Mouse (Mus musculus): ENCODE measurements around the gene Mob3b. TPM values are rescaled to one million over a fixed set of nuclear protein-coding genes. Genes with fewer than 3 reads are reported as not detected.

Gene Mob3b
- polyA plus RNA-seq, 1 experiment from 2014 or later = 7.2 TPM

GRCm38 (mm10) chr4:35034504-35035290 lies 122.6 kb downstream of the Mob3b start:
- Histone ChIP-seq H3K27me3 (ENCODE audit: insufficient read depth, poor library complexity, severe bottlenecking) (no peaks in the 10 kb centered on the region), H3K27ac (no peak overlapping the region)
- WGBS = 45% methylated on average over 18 of the region's 18 CpGs

GRCm38 (mm10) chr4:35032758-35033157 lies 124.5 kb downstream of the Mob3b start:
- Histone ChIP-seq H3K4me3 (no peak overlapping the region), H3K27ac (no peak overlapping the region), H3K36me3 (no peaks in the 10 kb centered on the region), H3K27me3 (ENCODE audit: insufficient read depth, poor library complexity, severe bottlenecking) (no peaks in the 10 kb centered on the region), H3K4me1 (peaks cover 23% of the 10 kb centered on the region), H3K9me3 (no peaks in the 10 kb centered on the region)
- no peak for DNase-seq (ENCODE audit: low spot score)
- 51% methylated on average over 3 of the region's 3 CpGs for WGBS

More at GRCm38 (mm10) chr4:35034504-35035290, 122.6 kb downstream of the Mob3b start:
- H3K36me3 ChIP-seq = peaks cover 2% of the 10 kb centered on the region; the same call in 1 of the 2 replicates
- H3K9me3 ChIP-seq = no peaks in the 10 kb centered on the region
- no peak overlapping the region for H3K4me3 ChIP-seq
- no peak for DNase-seq (ENCODE audit: low spot score)
- peaks cover 26% of the 10 kb centered on the region for H3K4me1 ChIP-seq

GRCm38 (mm10) chr4:35031623-35032022 lies 125.7 kb downstream of the Mob3b start:
- H3K27ac ChIP-seq = no peak overlapping the region
- H3K4me1 ChIP-seq = peaks cover 18% of the 10 kb centered on the region
- 48% methylated on average over 3 of the region's 3 CpGs for WGBS
- H3K9me3 ChIP-seq = no peaks in the 10 kb centered on the region
- no peaks in the 10 kb centered on the region for H3K36me3 ChIP-seq
- H3K4me3 ChIP-seq = no peak overlapping the region
- DNase-seq (ENCODE audit: low spot score) = no peak
- H3K27me3 ChIP-seq (ENCODE audit: insufficient read depth, poor library complexity, severe bottlenecking) = no peaks in the 10 kb centered on the region

- 74% methylated on average over 5 of the region's 5 CpGs for WGBS
- Histone ChIP-seq H3K4me3 (no peak overlapping the region), H3K9me3 (no peaks in the 10 kb centered on the region), H3K36me3 (no peaks in the 10 kb centered on the region), H3K4me1 (peaks cover 18% of the 10 kb centered on the region), H3K27ac (no peak overlapping the region), H3K27me3 (ENCODE audit: insufficient read depth, poor library complexity, severe bottlenecking) (no peaks in the 10 kb centered on the region)
- no peak for DNase-seq (ENCODE audit: low spot score)
These were observed 126.1 kb downstream of the Mob3b start for GRCm38 (mm10) chr4:35031141-35031540.

- Histone ChIP-seq H3K27ac (no peak overlapping the region), H3K9me3 (no peaks in the 10 kb centered on the region), H3K27me3 (ENCODE audit: insufficient read depth, poor library complexity, severe bottlenecking) (peaks cover 3% of the 10 kb centered on the region; the same call in 1 of the 2 replicates), H3K4me3 (no peak overlapping the region), H3K36me3 (no peaks in the 10 kb centered on the region), H3K4me1 (no peaks in the 10 kb centered on the region)
- WGBS = 84% methylated on average over 1 of the region's 1 CpGs
- no peak for DNase-seq (ENCODE audit: low spot score)
These were observed 138.9 kb downstream of the Mob3b start for GRCm38 (mm10) chr4:35018416-35018815.

GRCm38 (mm10) chr4:35012401-35013307 lies 144.6 kb downstream of the Mob3b start:
- Histone ChIP-seq H3K9me3 (no peaks in the 10 kb centered on the region), H3K36me3 (no peaks in the 10 kb centered on the region), H3K27me3 (ENCODE audit: insufficient read depth, poor library complexity, severe bottlenecking) (peaks cover 3% of the 10 kb centered on the region; the same call in 1 of the 2 replicates), H3K4me3 (no peak overlapping the region), H3K4me1 (peaks cover 15% of the 10 kb centered on the region), H3K27ac (no peak overlapping the region)
- WGBS = 26% methylated on average over 10 of the region's 10 CpGs
- DNase-seq (ENCODE audit: low spot score) = no peak

DNA sequence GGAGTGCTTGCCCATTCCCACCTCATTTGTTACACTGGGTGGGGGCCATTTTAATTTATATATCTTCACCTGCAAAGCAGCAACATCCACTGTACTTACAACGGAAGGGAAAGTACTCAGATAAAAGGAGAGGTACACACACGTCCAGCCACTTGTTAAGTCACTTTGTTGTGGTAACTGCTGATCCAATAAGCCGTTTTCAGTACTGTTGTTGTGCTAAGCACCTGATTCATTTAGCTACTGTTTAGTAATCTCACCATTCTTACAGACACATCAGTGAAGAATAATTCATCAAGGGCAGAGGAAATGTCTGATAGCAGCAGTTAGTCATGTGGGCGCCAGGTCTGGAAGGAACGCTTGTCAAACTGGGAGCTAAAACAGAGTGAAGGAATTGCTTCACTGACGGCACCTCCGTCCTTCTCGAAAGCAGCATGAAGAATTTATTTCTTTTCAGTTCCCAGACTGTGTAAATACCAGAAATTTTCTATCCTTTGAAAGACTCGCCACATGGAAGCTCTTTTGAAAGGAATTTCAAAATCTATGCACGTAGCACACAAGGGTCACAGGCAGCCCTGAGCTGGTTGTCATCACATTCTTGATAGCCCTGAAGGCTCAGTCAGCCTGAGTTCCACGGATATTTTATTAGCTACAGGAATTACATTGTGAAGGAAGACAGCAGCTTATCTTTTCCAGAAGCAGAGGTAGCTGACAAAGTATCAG lies 150.6 kb downstream of the Mob3b start:
- H3K4me3 ChIP-seq = peak overlapping the region; percentile 27; the same call in 1 of the 2 replicates
- WGBS = 15% methylated on average over 11 of the region's 11 CpGs

DNA sequence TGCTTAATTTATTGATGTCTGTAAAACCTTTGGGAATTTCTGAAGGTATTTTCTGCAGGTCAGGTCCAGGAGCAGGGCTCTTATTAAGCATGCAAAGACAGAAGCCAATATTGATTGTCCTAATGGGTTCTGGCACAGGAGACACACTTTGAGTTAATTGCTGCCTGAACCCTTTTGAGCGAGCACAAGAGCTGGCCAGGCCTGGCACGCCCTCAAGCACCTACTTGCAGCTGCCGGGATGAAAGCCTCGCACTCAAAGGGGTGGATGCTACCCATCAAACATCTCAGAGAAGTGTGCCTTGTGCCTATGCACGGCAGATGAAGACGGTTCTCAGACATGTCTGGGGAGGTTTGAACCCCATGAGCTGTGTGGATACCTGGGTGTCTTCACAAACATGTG lies 151.2 kb downstream of the Mob3b start:
- Histone ChIP-seq H3K27ac (peak overlapping the region; percentile 59; the same call in 1 of the 2 replicates), H3K9me3 (no peaks in the 10 kb centered on the region), H3K4me3 (no peak overlapping the region), H3K27me3 (ENCODE audit: insufficient read depth, poor library complexity, severe bottlenecking) (no peaks in the 10 kb centered on the region), H3K4me1 (peaks cover 25% of the 10 kb centered on the region), H3K36me3 (no peaks in the 10 kb centered on the region)
- no peak for DNase-seq (ENCODE audit: low spot score)
- 46% methylated on average over 6 of the region's 6 CpGs for WGBS

More for the DNA sequence above, 150.6 kb downstream of the Mob3b start:
- no peak for DNase-seq (ENCODE audit: low spot score)
- Histone ChIP-seq H3K27ac (peak overlapping the region; percentile 59; the same call in 1 of the 2 replicates), H3K27me3 (ENCODE audit: insufficient read depth, poor library complexity, severe bottlenecking) (no peaks in the 10 kb centered on the region), H3K9me3 (no peaks in the 10 kb centered on the region), H3K4me1 (peaks cover 26% of the 10 kb centered on the region), H3K36me3 (no peaks in the 10 kb centered on the region)

DNA sequence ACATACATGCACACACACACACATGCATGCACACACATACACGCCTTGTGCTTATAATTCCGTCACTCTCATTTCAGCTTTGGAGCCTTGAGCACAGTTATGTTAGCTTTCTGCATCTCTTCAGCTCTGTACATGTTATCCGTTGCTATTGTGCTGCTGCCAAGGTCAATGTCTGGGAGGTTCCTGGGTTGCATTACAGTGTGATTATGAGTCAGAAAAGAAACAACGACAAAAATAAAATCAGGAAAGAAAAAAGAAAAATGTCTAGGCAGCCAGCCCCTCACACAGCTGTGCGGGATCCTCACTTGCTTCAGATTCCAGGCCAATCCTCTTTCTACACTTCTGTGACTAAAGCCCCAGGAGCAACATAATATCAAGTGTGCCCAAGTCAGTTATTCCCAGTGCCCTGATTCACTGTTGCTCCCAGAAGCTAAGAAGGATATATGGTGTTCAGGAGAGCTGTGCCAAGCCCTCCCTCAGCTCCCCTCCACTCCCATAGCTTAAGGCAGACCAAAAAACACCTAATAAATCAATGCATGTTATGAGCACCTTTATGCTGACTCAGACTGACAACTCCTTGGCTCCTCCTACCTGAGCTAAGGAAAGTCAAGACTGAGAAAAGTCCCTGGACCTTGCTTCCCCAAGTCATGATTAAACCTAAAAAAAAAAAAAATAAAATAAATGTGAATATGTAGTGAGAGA lies 152.1 kb downstream of the Mob3b start:
- Histone ChIP-seq H3K27ac (no peak overlapping the region; the same call in 1 of the 2 replicates), H3K4me3 (no peak overlapping the region), H3K4me1 (peaks cover 25% of the 10 kb centered on the region), H3K36me3 (no peaks in the 10 kb centered on the region), H3K27me3 (ENCODE audit: insufficient read depth, poor library complexity, severe bottlenecking) (no peaks in the 10 kb centered on the region), H3K9me3 (no peaks in the 10 kb centered on the region)
- no peak for DNase-seq (ENCODE audit: low spot score)
- whole genome bisulfite sequencing = 72% methylated on average over 5 of the region's 5 CpGs

GRCm38 (mm10) chr4:35004473-35004872 lies 152.8 kb downstream of the Mob3b start:
- peaks cover 25% of the 10 kb centered on the region for H3K4me1 ChIP-seq
- no peak overlapping the region for H3K4me3 ChIP-seq
- no peak overlapping the region for H3K27ac ChIP-seq
- H3K9me3 ChIP-seq = no peaks in the 10 kb centered on the region
- no peak for DNase-seq (ENCODE audit: low spot score)
- H3K36me3 ChIP-seq = no peaks in the 10 kb centered on the region
- no peaks in the 10 kb centered on the region for H3K27me3 ChIP-seq (ENCODE audit: insufficient read depth, poor library complexity, severe bottlenecking)
- WGBS = 86% methylated on average over 8 of the region's 8 CpGs

- no peak for DNase-seq (ENCODE audit: low spot score)
- H3K36me3 ChIP-seq = no peaks in the 10 kb centered on the region
- no peaks in the 10 kb centered on the region for H3K27me3 ChIP-seq (ENCODE audit: insufficient read depth, poor library complexity, severe bottlenecking)
- no peaks in the 10 kb centered on the region for H3K9me3 ChIP-seq
- 89% methylated on average over 8 of the region's 8 CpGs for WGBS
- peaks cover 25% of the 10 kb centered on the region for H3K4me1 ChIP-seq
- no peak overlapping the region for H3K4me3 ChIP-seq
- H3K27ac ChIP-seq = no peak overlapping the region
These were observed 153.5 kb downstream of the Mob3b start for GRCm38 (mm10) chr4:35003550-35004326.

All from heart, embryonic 10.5 days (tissue).